Mouse (Mus musculus) fat pad, adult 2 months (tissue): ENCODE data around the gene Olfr304.
"Not testable (repeated sequence)": the region's sequence is repeated elsewhere in the genome, so short reads cannot be mapped to it uniquely, and the experiment has no call there.

Source experiments
- DNase-seq: peaks from one replicate; pipeline ENCODE4 v3.0.0-alpha.2; 2011; ENCODE audit warnings: low read depth, low spot score; ENCODE audit errors: extremely low read depth

The Olfr304 gene

GRCm38 (mm10) chr7:86386558-86386957 lies at the start of gene Olfr304:
Gene Olfr304, minus strand, starts transcription at chr7:86386658.
- DNase-seq, result no peak

- no peak for DNase-seq
Observed at GRCm38 (mm10) chr7:86403546-86403945, 17.1 kb upstream of the Olfr304 start, which contains the start of gene Olfr301. Gene Olfr301, plus strand, starts transcription at chr7:86403846.

DNA sequence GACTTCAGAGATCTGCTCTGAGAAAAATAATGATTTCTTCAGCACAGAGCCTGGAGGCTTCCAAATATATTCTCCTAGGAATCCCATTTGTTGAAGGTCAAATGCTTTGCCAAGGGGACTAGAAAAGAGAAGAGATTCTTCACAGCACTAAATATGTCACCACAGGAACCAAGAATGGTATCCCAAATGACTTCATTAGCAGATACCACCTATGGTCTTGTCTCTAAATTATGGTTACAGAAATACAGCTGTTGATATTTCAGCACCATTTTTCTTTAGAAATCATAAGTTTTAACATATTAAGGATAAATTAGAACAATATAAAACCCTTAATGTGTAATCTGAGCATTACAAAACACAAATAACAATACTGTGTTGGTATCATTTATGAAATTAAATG lies 11.2 kb upstream of the Olfr304 start, which contains the start of gene Olfr303:
Olfr303 (minus strand) TSS at position 101 of the 400 bp plus-strand sequence.
- no peak for DNase-seq

GRCm38 (mm10) chr7:86385769-86386168 lies 689 bp downstream of the Olfr304 start:
- DNase-seq, result no peak

- DNase-seq, result no peak
Observed at GRCm38 (mm10) chr7:86366828-86367227, 19.6 kb downstream of the Olfr304 start, which contains the start of gene Olfr305. Gene Olfr305, minus strand, starts transcription at chr7:86366928.

DNA sequence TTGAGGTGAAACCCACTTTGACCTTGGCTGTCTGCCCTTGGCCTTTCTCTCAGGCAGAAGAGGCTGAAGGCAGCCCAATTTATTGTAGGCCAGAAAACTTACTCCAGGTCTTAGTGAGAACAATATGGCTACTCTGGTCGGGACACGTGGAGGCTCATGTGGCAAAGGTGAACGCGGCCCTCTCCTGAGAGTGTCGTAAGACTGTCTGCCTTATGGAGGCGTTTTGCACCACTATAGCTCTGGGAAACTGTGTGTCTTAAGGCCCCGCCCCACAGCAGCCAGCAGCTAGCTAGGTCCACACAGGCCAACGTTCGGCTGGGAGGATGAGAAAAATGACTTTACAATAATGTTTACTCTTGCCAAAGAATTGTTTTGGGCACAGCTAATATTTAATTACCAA lies 40.2 kb downstream of the Olfr304 start:
- DNase-seq, result not testable (repeated sequence)

GRCm38 (mm10) chr7:86344253-86344652 lies 42.2 kb downstream of the Olfr304 start:
- DNase-seq, result no peak

DNA sequence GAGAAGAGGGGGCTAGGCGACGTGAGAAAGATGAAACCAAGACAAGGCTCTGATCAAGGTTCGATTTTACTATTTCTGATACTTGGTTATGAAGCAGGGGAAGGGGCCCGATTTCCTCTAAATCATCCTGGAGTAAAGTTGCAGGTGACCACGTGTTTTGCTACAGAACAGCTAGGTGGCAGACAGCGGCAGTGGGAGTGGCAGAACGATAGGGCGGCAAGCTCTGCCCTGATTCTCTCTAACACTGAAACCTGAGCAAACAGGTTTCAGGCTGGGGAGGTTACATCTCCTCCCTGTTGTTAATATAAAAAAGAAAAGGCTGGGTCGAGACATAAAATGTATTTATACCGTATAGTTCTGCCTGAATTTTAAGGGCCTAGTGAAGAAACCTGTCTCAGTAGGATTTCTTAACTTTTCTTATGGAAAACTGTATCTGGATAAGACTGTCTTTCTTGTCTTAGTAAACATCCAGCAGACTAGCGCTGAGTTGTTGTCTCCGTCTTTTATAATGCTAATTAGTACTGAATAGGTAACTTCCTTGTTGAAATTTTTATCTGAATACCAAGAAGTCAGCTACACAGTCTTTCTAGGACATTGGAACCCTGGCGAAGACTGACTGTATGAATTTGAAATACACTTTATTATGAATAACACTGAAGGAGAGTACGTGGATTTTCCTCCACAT lies 43.4 kb downstream of the Olfr304 start:
- DNase-seq, result no peak

DNA sequence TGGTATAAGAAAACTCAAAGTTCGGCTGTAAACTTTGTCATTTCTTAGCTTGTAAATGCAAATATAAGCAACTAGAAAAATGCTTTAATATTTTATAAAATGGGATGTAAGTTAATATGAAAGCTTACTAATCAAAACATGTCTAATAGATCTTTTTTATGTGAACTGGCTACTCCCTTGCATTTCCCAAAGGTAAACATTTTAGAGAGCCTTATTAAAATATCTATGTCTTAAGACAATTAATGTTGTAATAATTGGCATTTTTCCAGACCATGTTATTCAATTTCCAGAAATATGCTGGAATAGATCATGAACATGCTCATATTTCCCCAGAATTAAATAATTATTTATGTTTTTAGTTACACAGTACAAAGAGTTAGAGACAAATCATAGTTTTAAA lies 49.0 kb downstream of the Olfr304 start, which contains the start of gene Olfr307:
Olfr307 (minus strand) TSS at position 101 of the 400 bp plus-strand sequence.
- DNase-seq, result no peak
